Mouse (Mus musculus): ENCODE results near the gene Gramd1b.

The Gramd1b gene

DNA sequence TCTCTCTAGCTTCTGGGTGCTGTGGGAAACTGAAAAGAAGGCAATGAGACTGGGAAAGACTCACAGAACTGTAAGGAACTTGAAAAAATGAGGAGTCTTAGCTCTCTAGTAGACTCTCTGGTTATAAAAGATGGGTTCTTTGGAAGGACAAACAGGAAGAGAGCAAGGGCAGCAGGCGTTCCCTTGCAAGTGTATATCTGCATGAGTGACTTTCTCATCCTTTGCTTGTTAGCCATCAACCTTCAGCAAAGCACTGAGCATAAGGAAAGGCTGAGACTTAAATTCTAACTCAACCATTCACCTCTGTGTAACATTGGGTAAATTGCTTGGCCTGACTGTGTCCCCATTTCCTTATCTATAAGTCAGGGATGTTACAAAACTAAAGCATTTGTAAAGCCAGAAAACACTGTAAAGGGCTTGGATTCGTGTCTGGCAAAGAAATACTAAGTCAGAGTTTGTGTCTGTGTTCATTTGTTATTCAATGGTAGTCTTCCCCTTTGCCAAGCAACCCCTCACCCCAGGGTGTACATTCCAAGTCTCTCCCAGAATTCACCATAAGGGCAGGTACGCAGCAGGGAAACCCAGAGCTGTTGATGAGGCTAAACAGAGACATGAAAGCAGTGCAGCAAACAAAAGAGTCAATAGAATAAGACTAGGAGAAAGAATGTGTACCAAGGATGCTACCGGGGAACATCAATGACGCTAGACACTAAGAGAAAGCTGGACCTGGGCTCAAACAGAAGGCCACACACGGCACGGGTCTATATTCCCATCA, 133.5 kb downstream of the Gramd1b start:
- no peak for DNase-seq (ENCODE audit: low spot score)

DNA sequence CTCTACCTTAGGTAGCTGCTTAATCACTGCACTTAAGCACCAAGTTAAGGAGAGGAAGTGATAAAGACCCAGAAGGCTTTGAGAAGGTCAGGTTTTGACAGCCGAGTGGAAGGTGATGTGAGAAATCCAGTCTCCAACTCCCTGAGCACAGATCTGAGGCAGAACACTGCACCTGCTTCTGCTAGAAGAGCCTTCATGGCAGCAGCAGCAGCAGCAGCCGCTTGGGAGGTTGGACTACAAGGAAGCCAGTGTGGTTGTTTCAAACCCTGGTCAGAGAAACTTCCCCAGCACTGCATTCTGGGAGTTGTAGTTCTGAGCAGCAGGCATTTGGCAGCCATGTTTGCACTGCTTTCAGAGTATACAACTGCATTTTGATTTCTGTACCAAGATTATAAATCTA, 134.1 kb downstream of the Gramd1b start:
- DNase-seq (ENCODE audit: low spot score): no peak

DNA sequence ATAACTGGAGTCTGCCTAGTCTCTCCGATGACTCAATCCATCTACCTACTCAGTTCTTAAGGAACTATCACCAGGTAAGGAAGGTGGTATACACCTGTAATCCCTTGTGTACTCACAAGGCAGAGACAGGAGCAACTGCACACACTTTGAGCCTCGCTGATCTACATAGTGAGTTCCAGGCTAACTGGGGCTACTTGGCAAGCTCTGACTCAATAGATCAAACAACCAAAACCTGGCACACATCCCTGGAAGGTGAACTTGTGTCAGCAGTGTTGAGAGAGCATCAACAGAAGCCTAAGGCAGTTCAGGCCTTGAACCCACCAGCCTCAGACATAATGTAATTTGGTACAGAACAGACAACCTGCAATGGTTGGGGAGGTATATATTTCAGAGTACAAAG, 135.0 kb downstream of the Gramd1b start:
- no peak for DNase-seq (ENCODE audit: low spot score)

DNA sequence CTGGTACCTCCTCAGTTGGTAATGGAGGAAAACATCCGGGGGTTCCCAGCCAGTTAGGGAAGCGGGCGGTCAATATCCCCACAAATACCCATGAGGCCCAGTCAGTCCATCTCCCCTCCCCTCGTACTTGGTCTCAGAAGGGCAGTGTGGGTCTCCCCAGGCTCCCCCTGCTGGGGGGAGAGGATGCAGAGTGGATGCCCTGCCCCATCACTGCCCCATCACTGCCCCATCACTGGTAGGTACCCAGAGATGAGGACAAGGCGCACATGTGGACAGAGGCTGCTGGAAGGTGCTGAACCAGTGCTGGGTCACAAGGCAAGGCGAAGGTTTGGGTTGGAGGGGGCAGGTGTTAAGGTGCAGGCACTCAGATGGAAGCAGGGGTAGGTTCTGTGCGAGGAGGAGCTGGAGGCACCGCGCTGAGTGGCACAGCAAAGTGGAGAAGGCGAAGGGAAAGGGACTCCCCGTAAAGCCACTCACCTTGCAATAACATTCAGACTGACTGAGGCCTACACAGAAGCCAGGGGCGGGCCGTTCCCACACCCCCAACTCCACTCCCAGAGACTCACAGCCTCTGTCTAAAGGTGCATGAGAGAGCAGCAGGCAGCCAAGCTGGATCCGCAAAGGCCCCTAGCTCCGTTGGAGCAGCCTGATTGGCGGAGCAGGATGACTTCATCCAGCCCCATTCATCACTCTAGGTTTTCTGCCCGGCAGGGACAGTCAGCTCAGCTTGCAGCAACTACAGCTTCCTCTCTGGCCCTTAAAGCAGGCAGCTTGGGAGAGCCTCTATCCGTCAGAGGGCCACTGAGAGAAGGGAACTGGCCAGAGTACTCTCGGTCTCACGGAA, 139.1 kb downstream of the Gramd1b start:
- DNase-seq (ENCODE audit: low spot score): no peak

DNA sequence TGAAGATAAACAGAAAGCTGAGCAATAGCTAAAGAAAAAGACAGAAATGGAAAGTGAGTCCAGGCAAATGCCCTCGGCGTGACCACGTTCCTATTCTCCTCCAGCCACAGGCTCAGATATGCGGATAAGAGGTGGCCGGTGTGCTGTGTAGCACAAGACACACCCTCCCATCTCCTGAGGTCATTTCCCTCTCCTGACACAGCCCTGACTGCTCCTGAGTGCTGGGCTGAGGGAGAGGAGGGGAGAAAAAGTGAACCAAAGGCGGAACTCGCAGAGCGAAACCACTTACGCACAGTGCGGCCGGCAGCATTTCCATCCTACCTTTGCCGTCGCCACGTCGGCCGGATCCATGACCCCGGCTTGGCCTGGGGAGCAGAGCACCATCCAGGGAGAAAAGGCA, 139.8 kb downstream of the Gramd1b start:
- DNase-seq (ENCODE audit: low spot score): no peak

DNA sequence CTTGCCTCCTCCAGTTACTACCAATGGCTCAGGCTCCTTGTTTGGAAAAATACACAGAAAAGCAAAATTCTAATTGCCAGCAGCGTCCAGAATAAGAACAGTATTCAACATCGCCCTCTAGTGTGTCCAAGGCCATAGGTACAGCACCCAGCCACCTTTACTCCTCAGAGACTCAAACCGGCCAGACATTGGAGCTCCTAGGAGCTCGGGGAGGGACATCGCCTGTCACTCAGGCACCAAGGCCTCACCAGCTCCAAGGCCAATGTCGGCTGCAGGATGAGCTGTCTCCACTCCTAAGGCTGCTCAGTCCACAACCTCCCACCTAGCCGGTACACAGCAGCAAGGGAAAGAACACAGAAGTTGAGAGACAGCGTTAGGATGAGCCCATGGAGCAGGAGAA, 140.3 kb downstream of the Gramd1b start:
- peak; percentile 55 for DNase-seq (ENCODE audit: low spot score)

DNA sequence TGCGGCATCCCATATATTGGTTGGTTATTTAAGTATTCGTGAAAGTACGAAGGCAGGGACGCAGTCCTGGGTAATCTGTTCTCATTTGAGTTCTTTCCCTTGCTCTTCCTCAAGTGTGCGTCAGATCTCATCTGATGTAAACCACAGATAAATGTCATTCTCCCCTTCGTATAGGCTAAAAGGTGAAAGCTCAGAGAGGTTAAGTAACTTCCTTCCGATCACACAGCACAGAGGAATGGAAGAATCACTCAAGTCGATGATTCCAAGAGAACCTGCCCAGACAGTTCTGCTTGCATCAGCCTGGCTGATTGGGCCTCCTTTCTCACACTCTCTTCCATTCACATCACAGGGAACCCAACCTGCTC, 140.8 kb downstream of the Gramd1b start:
- no peak for DNase-seq (ENCODE audit: low spot score)

DNA sequence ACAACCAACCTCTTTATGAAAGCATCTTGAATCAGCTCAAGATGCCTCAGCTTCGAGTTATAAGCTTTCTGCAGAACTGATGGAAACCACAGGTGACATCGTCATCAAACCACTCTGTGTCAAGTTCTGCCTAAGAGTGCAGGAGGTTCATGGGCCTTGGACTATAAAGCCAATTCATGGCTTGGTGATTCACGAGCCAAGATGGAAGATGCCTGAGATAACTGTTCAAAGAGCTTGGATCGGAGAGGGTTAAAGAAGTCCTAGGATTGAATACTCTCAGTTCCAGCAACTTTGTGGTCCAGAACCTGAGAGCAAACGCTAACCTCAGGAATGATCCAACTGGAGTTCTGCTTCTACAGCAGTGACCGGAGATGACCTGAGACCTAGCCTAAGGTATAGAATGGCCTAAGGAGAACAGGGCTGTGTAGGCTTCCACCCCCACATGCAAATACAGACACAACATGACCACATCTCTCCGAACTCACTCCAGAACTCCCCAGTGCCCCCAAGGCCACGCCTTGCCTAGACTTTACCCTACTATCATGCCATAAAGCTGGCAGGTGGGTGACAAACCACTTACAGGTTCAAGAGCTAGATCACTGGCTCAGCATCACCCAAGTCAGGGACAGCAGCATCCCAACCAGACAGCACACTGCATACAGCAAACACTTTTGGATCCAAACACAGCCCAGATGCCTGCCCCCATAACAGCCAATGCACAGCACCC, 141.4 kb downstream of the Gramd1b start:
- DNase-seq (ENCODE audit: low spot score): no peak

DNA sequence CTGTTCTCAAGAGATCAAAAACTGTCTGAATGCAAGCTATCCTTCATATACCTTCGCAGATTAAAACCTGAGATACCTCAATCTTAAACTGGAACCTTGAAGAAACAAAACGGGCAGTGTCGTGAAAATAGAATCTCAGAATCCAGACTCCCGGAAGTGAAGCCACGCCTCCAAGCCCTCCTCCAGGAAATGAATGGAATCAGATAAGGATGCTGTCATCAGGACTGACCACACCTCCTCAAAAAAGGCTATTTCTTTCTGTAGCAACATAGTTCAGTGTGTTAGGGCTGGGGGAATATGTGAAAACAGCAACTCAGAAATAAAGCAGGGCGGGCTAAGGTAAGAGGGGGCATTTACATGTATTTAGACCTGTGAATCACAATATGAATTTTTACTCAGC, 142.0 kb downstream of the Gramd1b start:
- DNase-seq (ENCODE audit: low spot score): no peak

DNA sequence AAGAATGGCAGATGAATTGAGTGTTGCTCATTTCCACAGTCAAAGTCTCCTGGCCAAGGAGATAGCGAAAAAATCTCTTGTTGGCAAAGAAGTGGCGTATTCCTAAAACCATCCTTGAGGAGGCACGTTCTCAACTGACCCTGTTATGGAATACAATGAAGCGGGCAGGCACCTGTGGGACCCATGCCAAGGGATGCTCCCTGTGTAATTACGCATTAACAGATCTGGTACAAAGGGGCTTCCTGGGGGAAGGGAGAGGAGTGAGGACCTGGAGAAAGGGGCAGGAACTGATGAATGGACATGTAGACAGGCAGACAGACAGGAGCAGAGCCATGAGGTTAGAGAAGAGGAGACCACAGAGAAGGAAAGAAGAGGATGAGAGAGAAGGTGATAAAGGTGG, 146.4 kb downstream of the Gramd1b start:
- DNase-seq (ENCODE audit: low spot score): no peak

DNA sequence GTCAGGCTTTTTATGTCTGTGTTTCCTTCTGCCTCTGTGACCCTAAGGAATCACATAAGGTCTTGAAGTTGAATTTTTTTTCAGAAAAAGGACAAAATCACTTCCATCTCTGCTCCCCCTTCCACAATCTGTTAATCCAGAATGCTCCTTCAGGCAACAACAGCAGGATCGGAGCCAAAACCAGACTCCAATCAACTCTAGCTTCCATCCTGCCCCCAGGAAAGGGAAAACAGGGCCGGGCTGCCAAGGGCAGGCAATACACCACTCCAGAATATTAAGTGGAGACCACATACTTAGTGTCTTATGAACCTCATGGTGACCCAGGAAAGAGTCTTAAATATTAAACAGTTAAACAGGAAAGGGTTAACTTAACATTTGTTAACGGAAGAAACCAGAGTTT, 148.7 kb downstream of the Gramd1b start:
- no peak for DNase-seq (ENCODE audit: low spot score)

DNA sequence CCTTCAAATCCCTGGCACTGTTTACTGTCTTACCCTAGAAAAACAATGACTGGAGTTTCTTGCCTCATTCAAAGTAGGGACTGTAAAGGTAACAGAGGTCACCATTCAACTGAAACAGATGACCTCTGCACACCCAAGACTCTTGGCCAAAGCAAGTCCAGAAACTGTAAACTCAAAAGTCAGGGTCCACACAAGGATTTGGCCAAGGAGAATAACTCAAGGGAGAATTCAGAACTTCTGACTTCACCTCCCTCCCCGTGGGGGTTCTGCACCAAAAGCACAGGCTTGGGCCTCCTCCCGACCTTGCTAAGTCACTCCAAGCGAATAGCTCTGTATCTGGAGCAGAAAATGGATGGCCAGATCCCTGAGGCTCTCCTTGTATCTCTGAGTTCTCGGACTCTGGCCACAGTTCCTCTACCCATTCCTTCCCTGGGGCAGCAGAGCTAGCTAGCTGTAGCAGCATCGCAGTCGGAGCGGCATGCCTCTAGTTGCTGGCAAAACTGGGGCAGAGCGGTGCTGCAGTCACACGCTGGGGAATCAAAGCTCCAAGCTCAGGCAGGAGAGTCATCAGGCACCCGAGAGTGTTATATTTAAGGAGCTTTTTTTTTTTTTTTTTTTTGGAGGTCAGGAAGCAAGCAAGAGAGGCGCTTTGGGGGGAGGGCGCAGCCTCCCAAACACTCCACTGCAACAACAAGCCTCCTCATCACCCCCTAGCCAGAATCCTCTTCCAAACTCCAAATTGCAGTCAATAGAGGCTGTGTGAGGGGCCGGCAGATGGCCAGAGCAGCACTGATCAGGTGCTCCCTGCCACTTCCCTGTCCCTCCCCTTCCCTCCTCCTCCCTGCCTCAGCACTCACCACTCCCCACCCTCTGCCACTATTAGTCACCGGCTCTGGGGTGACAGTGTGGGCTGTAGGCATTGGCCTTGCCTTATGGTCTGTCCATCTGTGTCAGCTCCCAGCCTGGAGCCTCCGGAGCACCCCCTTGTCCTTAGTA, 149.5 kb downstream of the Gramd1b start:
- no peak for DNase-seq (ENCODE audit: low spot score)

DNA sequence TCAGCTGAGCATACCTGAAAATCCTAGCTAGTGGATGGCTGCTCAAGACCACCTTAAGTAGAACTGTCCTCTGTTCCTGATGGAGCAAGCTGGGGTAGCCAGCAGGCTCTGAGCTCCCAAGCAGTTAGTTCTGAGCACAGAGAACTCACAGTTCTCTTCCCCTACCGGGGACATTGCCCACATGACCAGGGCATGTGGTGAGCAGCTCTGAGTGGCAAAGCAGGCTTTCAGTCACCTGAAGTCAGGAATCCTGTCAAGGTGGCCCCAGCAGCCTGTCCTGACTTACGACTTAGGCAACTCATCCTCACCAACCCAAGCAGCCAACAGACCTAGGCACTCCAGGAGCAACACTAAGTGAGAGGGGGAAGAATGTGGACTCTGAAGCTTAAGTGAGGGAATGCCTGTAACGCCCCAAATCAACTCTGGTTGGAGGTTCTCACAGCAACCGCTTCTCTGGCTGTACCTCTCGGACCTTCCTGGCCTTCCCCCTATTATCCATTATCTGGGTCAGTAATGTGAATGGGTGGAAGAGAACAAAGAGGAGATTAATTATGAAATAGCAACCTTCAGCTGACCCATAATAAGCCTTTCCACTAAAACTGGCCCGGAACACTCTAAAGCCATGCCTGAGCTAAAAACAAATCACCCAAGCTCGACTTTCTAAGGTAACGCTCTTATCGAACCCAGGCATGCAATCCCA, 154.3 kb downstream of the Gramd1b start:
- DNase-seq (ENCODE audit: low spot score): no peak

DNA sequence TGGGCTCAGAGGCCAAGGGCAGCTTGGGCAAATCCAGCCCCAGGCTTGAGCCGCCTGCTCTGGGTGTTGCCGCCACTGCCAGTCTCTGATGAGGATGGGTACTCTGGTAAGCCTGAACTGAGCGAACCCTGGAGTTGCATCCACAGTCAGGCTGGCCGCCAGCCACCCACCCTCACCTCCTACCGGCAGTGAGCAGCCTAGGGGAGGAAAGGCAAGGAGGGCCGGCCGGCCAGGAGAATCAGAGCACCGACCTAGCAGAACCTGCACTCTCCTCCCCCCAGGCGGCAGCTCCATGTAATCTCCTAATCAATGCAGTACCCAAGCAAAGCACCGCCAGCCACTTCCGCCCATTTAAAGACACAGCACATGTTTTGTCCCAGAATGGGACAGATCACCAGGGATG, 155.0 kb downstream of the Gramd1b start:
- no peak for DNase-seq (ENCODE audit: low spot score)

DNA sequence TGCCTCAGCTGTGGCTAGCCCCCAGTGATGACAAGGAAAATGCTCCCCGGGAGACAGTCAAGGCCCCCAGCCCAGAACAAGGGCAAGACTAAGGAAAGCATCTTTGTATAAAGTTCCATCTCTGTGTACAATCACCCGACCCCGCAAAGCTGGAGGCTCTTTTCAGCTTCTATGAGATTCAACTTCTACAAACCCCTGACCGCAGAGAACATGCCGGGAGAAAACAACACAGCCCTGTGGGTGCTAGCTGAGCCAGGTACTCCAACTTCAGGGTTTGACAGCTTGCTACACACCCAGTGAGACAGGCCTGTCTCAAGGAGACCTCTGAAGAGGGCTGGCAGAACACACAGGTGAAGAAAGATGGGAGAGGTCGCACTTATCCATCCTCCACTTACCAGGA, 155.7 kb downstream of the Gramd1b start:
- no peak for DNase-seq (ENCODE audit: low spot score)

DNA sequence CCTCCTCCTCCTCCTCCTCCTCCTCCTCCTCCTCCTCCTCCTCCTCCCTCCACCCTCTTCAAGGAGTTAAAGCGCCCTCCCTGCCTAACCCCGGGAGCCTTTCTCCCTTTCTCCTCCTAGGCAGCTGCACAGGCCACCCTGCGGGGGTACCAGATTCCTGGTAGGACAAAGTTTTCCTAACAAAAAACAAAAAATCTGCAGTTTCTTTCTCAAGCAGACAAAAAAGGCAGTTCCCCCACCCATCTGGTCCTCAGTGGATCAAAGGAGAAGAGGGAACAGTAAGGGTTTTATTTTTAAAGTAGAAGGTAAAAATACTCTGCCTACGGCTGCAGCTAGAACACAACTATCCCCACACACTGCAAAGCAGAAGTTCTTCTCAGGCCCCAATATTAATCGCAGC, 156.2 kb downstream of the Gramd1b start:
- DNase-seq (ENCODE audit: low spot score): no peak

DNA sequence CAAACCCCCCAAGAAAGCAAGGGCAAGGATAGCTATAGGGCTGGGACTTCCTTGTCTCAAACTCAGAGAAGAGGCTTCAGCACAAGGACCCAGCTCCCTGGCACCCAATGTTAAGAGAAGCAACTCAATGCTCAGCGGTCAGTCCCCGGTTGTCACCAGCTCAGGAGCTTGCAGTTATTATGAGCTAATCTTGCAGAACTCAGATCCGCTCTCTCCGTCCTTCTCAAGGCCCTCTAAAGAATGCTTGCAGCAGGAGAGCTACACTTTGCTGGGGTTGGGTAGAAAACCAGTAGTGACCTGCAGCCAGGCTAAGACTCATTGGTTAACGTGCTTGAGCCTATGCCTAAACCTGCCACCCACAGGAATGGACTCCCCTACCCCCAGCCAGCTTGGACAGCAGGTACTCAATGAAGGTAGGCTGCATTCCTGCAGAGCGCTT, 156.6 kb downstream of the Gramd1b start:
- no peak for DNase-seq (ENCODE audit: low spot score)

DNA sequence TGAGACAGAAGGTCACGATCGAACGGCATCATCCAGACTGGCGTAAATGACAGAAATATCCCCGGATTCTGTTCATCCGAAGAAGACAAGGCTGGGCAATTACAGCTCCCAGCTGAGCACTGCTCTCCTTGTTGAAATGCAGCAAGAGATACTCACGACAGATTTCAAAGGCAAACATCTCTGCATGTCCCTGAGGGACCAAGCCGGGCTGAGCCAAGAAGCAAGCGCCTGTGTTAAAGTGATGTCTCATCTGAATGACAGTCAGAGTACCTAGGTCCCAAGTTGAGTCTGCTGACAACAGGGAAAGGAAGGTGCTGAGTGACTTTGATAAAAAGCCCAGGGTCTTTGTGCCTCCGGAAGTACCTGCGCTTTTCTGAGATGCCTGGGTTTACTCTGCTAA, 157.1 kb downstream of the Gramd1b start:
- DNase-seq (ENCODE audit: low spot score): no peak

DNA sequence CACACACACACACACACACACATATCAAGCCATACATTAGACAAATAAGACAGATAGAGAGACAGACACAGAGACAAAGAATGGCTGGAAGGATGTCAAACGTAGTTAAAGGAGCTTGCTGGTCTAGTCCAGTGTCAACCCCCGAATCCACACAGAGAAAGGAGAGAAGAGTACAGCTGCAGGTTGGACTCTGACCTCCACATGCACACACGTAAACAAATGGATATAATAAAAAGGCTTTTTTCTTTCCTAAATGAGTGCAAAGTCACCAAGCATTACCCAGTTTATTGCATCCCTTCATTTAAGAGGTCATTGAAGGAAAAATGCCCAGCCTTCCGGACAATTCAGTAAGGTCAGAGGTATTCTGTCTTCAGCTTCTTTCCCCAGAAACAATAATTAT, 161.0 kb downstream of the Gramd1b start:
- no peak for DNase-seq (ENCODE audit: low spot score)

DNA sequence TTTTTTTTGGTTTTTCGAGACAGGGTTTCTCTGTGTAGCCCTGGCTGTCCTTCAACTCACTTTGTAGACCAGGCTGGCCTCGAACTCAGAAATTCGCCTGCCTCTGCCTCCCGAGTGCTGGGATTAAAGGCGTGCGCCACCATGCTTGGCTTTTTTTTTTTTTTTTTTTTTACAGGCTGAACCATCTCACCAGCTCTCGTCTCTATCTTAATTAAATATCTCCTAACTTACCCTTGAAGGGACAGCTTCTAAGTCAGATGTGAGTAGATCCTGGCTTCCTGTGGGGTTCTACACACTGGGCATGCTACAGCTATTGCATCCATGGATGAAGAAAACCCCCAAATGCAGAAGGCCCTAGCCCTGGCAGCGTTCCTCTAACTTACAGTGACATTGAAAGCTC, 164.4 kb downstream of the Gramd1b start:
- no peak for DNase-seq (ENCODE audit: low spot score)

DNA sequence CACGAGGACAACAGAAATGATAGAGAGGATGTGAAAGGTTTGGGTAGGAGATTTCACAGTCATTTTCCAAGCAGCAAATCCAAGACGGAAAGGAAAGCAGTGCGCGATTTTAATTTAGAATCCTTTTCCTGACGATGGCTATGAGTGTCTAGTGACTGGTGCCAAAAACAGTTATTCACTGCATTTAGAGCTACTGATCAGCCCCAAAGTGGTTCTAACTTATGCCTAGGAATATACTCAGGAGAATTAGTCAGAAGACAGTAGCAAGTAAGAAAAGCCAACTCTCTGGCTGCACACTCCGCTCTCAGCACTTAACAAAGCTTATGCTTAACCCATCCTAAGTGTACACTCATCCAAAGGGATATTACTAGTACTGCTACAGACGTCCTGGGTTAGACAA, 166.9 kb downstream of the Gramd1b start:
- DNase-seq (ENCODE audit: low spot score): no peak
